Mouse (Mus musculus): Measurements from ENCODE around the gene Atp6v1b1.
"Not testable (repeated sequence)": the region's sequence is repeated elsewhere in the genome, so short reads cannot be mapped to it uniquely, and the experiment has no call there.

Atp6v1b1 gene

DNA sequence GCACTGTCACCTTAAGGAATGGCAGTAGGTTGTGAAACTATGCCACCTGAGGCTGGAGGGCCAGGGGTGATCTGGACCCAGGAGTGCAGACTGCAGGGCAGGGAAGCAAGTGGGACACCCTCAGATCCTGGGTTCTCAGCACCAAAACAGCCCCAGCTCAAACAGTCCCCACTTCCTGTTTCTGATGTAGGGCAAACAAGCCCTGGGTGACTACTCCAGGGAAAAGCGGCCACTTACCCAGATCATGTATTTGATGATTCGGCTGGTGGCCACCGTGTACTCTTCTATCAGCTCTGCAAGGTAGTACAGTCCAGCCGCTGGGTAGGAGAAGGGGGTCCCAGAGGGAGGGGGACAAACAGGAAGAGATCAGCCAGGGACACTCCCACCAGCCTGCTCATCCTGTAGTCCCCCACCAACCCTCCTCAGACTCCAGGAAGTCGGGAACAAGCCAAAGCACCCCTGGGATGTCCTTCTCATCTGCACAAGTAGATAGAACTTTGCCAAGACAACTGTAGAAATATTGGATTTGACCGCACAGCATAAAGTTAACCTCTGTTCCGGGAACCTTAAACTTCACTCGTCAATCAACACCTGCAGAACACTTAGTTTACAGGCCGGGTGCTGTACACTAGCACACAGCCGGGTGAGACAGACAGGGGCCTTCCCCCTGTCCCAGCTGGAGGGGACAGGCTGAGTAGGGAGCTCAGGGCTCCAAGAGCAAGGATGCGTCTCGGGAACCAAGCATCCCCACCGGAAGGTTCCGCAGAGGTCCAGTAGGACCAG, 32.2 kb downstream of the Atp6v1b1 start:
- no peak for DNase-seq (ENCODE audit: low read depth in 2 of 2, low spot score in 2 of 2)

DNA sequence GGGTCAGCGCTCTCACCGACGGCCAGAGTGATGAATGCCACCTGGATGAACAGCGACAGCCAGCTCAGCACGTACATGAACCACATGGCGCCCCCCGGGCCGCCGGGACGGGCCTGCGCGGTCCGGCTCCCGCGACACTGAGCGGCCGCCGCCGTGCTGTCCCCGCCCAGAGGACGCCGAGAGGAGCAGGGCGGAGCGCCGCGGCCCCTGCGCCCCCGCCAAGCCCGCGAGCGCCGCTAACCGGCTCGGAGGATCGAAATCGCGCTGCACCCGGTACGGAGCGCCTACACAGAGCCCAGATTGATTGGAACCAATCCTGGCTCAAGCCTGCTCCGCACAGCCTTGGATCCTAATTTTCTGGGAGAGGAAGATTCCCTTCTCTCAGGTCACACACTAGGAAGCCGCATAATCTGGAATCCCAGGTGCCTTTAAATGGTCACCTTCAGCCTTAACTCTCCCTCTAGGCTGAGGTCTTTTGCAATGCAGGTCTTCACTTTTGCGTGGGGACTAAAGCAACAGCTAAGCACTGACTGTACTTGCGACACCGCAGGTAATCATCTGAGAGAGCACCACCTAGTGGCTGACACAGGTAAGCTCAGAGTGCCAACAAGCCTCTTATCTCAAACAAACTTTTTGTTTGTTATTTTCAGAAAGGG, 33.0 kb downstream of the Atp6v1b1 start, which contains the start of gene Tex261:
Tex261 (minus strand) TSS at position 176 of the 656 bp plus-strand sequence.
- peak; percentile 85 to 86 for DNase-seq (ENCODE audit: low read depth in 2 of 2, low spot score in 2 of 2)

DNA sequence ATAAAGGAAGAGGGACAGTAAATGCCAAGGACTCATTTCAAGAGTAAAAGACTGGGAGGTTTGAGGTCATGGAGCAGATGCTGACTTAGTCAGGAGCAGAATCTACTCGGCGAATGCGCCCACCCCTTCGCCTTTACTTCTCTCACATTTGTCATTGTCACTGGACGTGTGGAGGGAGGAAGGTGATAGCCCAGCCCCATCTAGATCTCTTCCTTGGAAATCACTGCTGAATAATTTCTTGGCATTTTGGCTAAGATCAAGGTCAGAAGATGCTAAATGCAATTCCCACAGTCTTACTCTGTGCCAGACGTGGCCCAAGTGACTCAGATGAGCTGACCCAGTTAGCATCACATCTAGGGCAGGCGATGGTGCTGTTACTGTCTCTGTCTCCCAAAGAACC, 35.5 kb downstream of the Atp6v1b1 start:
- no peak for DNase-seq (ENCODE audit: low read depth in 2 of 2, low spot score in 2 of 2)

DNA sequence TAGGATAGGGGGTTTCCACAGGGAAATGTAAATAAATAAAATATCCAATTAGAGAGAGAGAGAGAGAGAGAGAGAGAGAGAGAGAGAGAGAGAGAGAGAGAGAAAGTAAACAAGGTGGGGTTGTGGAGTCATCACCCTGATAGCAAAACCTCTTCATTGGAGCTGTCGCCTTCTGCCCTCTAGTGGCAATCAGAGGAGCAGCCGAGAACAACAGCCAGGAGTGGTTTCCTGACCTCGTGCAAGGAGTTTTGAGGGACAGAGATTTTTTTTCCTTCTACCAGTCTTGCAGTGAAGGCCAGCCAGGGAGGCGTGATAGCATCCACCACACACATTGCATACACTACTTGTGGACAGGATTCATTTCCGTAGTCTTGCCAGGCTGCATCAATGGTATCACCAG, 36.2 kb downstream of the Atp6v1b1 start:
- peak; percentile 49 to 64 for DNase-seq (ENCODE audit: low read depth in 2 of 2, low spot score in 2 of 2)

DNA sequence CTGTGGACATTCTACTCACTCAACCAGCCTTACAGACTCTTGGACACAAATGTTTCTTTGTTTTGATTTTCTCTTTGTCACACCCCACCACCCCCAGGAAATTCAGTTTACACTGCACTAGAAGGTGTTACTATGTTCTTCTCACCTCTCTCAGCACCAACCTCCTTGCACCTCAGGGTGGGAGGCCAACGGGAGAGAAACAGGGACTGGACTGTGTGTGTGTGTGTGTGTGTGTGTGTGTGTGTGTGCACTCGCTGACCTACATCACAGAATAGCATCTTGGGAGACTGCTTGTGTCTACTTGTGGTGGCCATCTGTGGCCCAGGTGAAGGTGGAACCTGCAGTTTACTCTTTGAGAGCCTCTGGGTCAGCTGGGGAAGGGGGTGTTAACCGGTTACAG, 43.6 kb downstream of the Atp6v1b1 start:
- no peak for DNase-seq (ENCODE audit: low read depth in 2 of 2, low spot score in 2 of 2)

DNA sequence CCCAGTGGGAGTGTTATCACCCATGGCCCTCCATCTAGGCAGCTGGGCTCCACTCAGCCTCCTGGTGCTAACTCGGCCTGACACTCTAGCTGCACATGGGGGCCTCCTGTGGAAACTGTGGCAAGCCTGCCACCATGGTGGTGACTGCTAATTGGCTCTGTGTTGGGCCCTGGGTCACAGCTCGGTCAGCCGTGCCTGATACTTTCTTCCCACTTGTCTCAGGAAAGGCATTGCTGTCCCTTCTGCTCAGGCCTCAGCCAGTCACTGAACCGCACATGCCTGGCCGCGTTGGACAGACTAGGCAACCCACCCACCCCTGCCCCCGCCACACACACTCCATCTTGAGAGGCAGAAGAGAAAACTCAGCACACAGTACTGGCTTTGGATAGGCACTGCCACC, 45.8 kb downstream of the Atp6v1b1 start:
- no peak for DNase-seq (ENCODE audit: low read depth in 2 of 2, low spot score in 2 of 2)

DNA sequence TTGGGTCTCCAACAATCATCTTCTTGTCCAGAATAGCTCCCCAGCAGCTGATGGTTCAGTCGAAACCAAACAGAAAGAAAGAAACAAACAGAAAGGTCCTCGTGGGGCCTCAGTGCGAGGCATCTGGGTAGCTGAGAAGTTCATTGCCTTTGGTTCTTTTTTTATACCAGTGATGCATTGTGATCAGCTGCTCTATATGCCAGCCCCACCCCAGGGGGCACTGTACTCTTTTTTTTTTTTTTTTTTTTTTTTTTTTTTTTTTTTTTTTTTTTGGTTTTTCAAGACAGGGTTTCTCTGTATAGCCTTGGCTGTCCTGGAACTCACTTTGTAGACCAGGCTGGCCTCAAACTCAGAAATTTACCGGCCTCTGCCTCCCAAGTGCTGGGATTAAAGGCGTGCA, 47.7 kb downstream of the Atp6v1b1 start:
- not testable (repeated sequence) for DNase-seq (ENCODE audit: low read depth in 2 of 2, low spot score in 2 of 2)

DNA sequence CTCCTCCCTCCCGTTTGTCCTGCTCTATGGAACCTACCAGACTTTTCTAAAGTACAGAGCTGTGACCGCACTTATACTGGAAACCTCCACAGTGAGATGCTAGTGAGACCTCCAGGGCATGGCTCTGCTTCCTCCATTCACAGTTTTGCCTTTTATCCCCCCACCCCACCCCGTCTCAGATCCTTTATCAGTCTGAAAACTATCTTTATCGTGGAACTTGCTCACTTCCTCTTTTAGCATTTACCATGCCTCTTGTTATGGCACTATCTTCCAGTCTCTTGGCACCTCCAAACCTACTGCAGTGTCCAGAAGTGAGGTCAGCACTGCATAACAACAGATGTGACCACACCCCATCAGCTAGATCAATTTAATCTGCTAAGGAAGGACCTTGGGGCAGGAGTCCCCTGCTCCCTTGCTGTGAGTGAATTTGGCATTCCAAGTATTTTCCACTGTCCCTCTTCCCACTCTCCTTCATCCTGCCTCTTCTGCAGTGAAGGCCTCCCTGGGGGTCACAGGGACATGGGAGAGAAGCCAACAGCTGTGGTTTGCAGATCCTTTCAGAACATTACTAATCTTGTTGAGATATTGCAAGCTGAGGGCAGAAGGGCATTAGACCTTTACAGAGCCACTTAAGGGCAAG, 48.6 kb downstream of the Atp6v1b1 start:
- no peak for DNase-seq (ENCODE audit: low read depth in 2 of 2, low spot score in 2 of 2)

DNA sequence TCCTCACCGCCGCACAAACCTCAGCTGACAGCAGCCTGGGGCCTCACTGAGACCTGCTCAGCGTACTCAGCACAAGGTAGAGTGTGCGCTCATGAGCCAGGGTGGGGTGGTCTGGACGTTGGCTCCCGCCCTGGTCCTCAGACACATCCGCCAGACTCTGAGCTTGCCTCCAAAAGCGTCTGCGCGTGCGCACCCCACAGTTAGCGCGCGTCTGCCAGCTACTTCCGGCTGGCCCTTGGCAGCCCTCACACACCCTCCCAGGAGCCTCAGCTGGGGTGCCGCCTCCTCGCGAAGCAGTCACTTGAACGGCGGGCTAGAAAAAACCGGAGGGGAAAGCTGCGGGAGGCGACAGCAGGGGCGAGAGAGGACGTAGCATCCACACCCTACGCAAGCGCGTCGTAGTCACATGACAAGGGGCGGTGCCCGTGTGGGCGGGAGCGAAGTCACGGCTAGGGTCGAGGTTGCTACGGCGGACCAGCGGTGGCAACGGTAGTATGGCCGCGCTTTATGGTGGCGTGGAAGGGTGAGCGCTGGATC, 52.0 kb downstream of the Atp6v1b1 start, which contains the start of gene Nagk:
Nagk (plus strand) TSS at position 223 of the 537 bp plus-strand sequence.
- peak; percentile 93 to 94 for DNase-seq (ENCODE audit: low read depth in 2 of 2, low spot score in 2 of 2)

DNA sequence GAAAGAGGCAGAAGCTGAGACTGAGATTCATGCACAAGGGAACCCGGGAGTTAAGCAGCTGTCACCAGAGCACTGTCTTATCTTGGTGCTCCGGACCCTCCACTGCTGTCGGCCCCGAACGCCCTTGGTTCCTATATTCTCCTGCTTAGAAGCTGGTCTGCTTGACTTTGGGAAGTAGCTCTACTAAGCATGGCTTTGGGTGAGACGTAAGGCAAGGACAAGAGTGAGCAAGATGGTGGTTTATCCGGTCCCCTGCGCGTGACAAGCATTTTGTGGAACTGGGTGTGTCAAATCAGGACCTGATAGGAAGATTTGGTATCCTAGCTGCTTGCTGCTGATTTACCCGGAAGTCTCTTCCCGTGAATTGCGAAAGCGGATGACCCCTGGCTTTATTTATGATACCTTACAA, 52.7 kb downstream of the Atp6v1b1 start:
- DNase-seq (ENCODE audit: low read depth in 2 of 2, low spot score in 2 of 2) = no peak

DNA sequence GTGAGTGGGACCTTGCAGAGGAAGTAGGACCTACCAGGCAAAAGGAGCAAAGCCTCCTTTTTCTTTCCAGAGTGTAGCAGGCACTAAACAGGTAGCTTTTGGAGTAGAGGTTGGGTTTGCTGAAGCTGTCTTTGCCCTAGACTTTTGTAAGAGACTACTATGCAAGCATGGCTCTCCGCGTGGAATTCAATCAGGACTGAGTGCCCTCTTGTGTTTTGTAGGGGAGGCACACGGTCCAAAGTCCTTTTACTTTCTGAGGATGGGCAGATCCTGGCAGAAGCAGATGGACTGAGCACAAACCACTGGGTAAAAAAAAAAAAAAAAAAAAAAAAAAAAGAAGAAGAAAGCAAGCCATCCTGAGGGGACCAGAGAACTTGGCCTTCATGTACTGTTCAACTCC, 53.9 kb downstream of the Atp6v1b1 start:
- no peak for DNase-seq (ENCODE audit: low read depth in 2 of 2, low spot score in 2 of 2)

DNA sequence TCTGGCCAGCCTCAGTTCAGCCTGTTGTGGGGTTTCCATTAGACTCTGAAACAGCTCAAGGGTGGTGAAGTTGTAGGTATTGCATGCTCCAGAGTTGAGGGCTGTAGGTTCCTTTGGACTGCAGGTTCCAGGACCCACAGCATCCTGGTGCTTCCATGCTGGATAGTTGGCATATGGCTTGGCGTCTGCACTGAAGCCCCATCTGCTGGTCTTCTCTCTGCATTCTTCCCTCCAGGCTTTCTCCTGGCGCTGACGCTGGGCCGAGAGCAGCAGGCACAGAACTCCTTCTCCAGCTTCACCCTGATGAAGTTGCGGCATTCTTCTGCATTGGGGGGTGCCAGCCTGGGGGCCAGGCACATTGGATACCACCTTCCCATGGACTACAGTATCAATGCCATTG, 59.2 kb downstream of the Atp6v1b1 start:
- DNase-seq (ENCODE audit: low read depth in 2 of 2, low spot score in 2 of 2) = no peak

DNA sequence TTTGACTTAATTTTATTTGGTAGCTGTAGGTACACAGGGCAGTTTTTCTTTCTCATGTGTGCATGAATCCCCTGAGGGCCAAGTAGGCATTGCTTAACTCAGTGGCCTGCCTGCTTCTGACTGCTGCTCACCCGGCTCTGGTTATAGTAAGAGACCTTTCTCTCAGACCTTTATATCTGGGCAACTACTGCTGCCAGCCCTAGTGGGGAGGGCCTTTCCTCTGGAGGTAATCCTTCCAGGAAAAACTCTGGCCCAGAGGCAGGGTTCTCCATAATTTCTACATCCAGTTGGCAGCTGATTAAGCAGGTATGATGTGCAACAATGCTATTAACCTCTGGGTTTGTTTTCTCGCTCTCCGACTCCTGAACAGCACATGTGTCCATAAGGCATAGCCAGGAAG, 60.1 kb downstream of the Atp6v1b1 start:
- DNase-seq (ENCODE audit: low read depth in 2 of 2, low spot score in 2 of 2) = no peak

All from CD8-positive naive resting alpha-beta T cell, adult 2 months (primary cell).